Mouse (Mus musculus): ENCODE data around the gene Rhox12. TPM values are rescaled to one million over a fixed set of nuclear protein-coding genes. Genes with fewer than 3 reads are reported as not detected.

Gene Rhox12
- not detected for polyA plus RNA-seq (2014; fragmentation: Illumina TruSeq; extraction: RNeasy Lipid Tissue Mini Kit (QIAGEN cat#74804); ENCODE audit: low read depth, low replicate concordance)

GRCm38 (mm10) chrX:38110807-38111206 lies at the start of gene Rhox12:
TSS of gene Rhox12 (minus strand) at chrX:38110907.

GRCm38 (mm10) chrX:38120982-38121381 lies 10.3 kb upstream of the Rhox12 start, which contains the start of gene Rhox13:
TSS of gene Rhox13 (plus strand) at chrX:38121219.

GRCm38 (mm10) chrX:38085041-38085440 lies 25.7 kb downstream of the Rhox12 start, which contains the start of gene Rhox11:
TSS of gene Rhox11 (minus strand) at chrX:38085141.

GRCm38 (mm10) chrX:38066175-38066574 lies 44.5 kb downstream of the Rhox12 start, which contains the start of gene Rhox10:
TSS of gene Rhox10 (plus strand) at chrX:38066475.

Other genes starting within 250 kb of the Rhox12 start
- gene Rhox8, start 232.0 kb downstream of the Rhox12 start, polyA plus RNA-seq (2014; fragmentation: Illumina TruSeq; extraction: RNeasy Lipid Tissue Mini Kit (QIAGEN cat#74804); ENCODE audit: low read depth, low replicate concordance), result 0.96 TPM
- not detected for gene Rhox7b, start 213.7 kb downstream of the Rhox12 start, polyA plus RNA-seq (2014; fragmentation: Illumina TruSeq; extraction: RNeasy Lipid Tissue Mini Kit (QIAGEN cat#74804); ENCODE audit: low read depth, low replicate concordance)
- not detected for gene Rhox9, start 209.1 kb downstream of the Rhox12 start, polyA plus RNA-seq (2014; fragmentation: Illumina TruSeq; extraction: RNeasy Lipid Tissue Mini Kit (QIAGEN cat#74804); ENCODE audit: low read depth, low replicate concordance)
- not detected for gene Btg1-ps1, start 92.1 kb downstream of the Rhox12 start, polyA plus RNA-seq (2014; fragmentation: Illumina TruSeq; extraction: RNeasy Lipid Tissue Mini Kit (QIAGEN cat#74804); ENCODE audit: low read depth, low replicate concordance)
- gene Btg1-ps2, start 67.8 kb downstream of the Rhox12 start, polyA plus RNA-seq (2014; fragmentation: Illumina TruSeq; extraction: RNeasy Lipid Tissue Mini Kit (QIAGEN cat#74804); ENCODE audit: low read depth, low replicate concordance), result not detected
- not detected for gene Rhox10, start 44.4 kb downstream of the Rhox12 start, polyA plus RNA-seq (2014; fragmentation: Illumina TruSeq; extraction: RNeasy Lipid Tissue Mini Kit (QIAGEN cat#74804); ENCODE audit: low read depth, low replicate concordance)
- gene Rhox11, start 25.8 kb downstream of the Rhox12 start, polyA plus RNA-seq (2014; fragmentation: Illumina TruSeq; extraction: RNeasy Lipid Tissue Mini Kit (QIAGEN cat#74804); ENCODE audit: low read depth, low replicate concordance), result not detected
- not detected for gene Rhox13, start 10.3 kb upstream of the Rhox12 start, polyA plus RNA-seq (2014; fragmentation: Illumina TruSeq; extraction: RNeasy Lipid Tissue Mini Kit (QIAGEN cat#74804); ENCODE audit: low read depth, low replicate concordance)
- 12.4 TPM for gene Zbtb33, start 78.9 kb upstream of the Rhox12 start, polyA plus RNA-seq (2014; fragmentation: Illumina TruSeq; extraction: RNeasy Lipid Tissue Mini Kit (QIAGEN cat#74804); ENCODE audit: low read depth, low replicate concordance)
- 3.6 TPM for gene Tmem255a, start 141.5 kb upstream of the Rhox12 start, polyA plus RNA-seq (2014; fragmentation: Illumina TruSeq; extraction: RNeasy Lipid Tissue Mini Kit (QIAGEN cat#74804); ENCODE audit: low read depth, low replicate concordance)
- gene Atp1b4, start 205.3 kb upstream of the Rhox12 start, polyA plus RNA-seq (2014; fragmentation: Illumina TruSeq; extraction: RNeasy Lipid Tissue Mini Kit (QIAGEN cat#74804); ENCODE audit: low read depth, low replicate concordance), result not detected